ENCODE assay signal across 26 mouse cellular contexts in the genomic region with DNA sequence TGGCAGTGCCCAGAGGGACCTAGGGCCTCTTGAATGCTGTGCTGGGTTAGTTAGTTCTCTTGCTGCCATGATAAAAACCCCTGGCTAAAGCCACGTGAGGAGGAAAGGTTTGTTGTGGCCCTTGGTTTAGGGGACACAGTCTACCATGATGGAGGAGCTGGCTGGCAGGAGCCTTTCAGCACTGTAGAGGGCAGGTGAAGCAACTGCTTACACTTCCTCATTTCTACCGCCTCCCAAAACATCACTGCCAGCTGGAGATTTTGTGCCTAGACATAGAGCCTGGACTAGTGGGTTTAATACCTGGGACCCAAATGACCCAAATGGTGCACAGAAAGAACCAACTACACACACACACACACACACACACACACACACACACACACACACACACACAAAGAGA. TPM values are rescaled to one million over a fixed set of nuclear protein-coding genes. Genes with fewer than 3 reads are reported as not detected.
DNase-seq lines count a peak whose midpoint lies in the region; ATAC-seq and TF ChIP-seq lines count a peak whose summit lies in the region.
"Had no signal": no experiment of that assay in that cellular context is flagged by ENCODE, and none has a peak within 500 bp of the region (broad histone marks: within the 10 kb centered on the region; RNA-seq: fewer than 3 reads in every experiment).

No protein-coding gene starts in this region.

- H3K36me3 ChIP-seq in MEL (ENCODE audit: control insufficient read depth in 1 of 2, insufficient read depth in 2 of 2, low read length in 2 of 2), result no peaks in the 10 kb centered on the region
- no peaks in the 10 kb centered on the region for H3K36me3 ChIP-seq in heart, adult 2 months (ENCODE audit: control insufficient read depth, insufficient read depth, low read length)
- H3K36me3 ChIP-seq: heart, embryonic 12.5 days; heart, embryonic 15.5 days had no signal

- peak; percentile 67 for DNase-seq in A20 (ENCODE audit: low read depth, low spot score)
- DNase-seq in MEL (ENCODE audit: low read depth, low spot score), result peak; percentile 33
- DNase-seq in heart, adult 2 months, result no peak
- no peak for DNase-seq in layer of hippocampus, adult 18-20 months (ENCODE audit: low spot score in 2 of 2)
- no peak for DNase-seq in lung, postnatal 14 days
- DNase-seq: adrenal gland, postnatal 10 days; adrenal gland, postnatal 36 days; B cell, adult 2 months; cerebellum, adult 18-20 months; cerebellum, adult 9-10 months; cerebellum, postnatal 14 days; gastrocnemius, postnatal 10 days; gastrocnemius, postnatal 36 days; heart, adult 11 months; heart, postnatal 10 days; heart, postnatal 36 days had no signal

- no peak overlapping the region for H3K4me3 ChIP-seq in MEL (ENCODE audit: control insufficient read depth in 1 of 2, insufficient read depth in 1 of 2, low read depth in 2 of 2, low read length in 2 of 2)
- H3K4me3 ChIP-seq in heart, adult 2 months, result no peak overlapping the region
- H3K4me3 ChIP-seq: forebrain, embryonic 10.5 days; forebrain, embryonic 13.5 days; heart, embryonic 12.5 days; heart, embryonic 15.5 days; hindbrain, embryonic 10.5 days; hindbrain, embryonic 13.5 days had no signal

- no peak for TF ChIP-seq POLR2A in MEL (IDR thresholded peaks at IDR 0.05; ENCODE audit: control insufficient read depth in 1 of 2, insufficient read depth in 1 of 2, low read depth in 1 of 2, low read length in 2 of 2, poor library complexity in 1 of 2)
- TF ChIP-seq POLR2A in heart, adult 2 months (IDR thresholded peaks at IDR 0.05; ENCODE audit: insufficient read depth, low read depth, low read length), result no peak

- no peak overlapping the region for H3K27ac ChIP-seq in MEL (ENCODE audit: control insufficient read depth, low read depth, low read length)
- no peak overlapping the region for H3K27ac ChIP-seq in heart, adult 2 months
- H3K27ac ChIP-seq: forebrain, embryonic 10.5 days; forebrain, embryonic 13.5 days; heart, embryonic 15.5 days; hindbrain, embryonic 10.5 days; hindbrain, embryonic 13.5 days had no signal

- peak; percentile 54; the same call in 1 of the 2 replicates for ATAC-seq in megakaryocyte progenitor cell, adult 5-6 weeks (replicated peaks; ENCODE audit: poor library complexity)
- ATAC-seq: forebrain, embryonic 13.5 days; forebrain, embryonic 16.5 days; hindbrain, embryonic 16.5 days had no signal

- WGBS in heart, adult 2 months, result 67% methylated on average over 2 of the region's 2 CpGs

- 0 out of 4 replicates have a peak, but pooled peaks cover 0 to 5% of the 10 kb centered on the region in 2 experiments for H3K4me1 ChIP-seq in MEL (ENCODE audit: control insufficient read depth in 1 of 2, insufficient read depth in 2 of 2, low read length in 2 of 2)
- H3K4me1 ChIP-seq in heart, adult 2 months (ENCODE audit: control insufficient read depth, insufficient read depth, low read length), result no peaks in the 10 kb centered on the region
- H3K4me1 ChIP-seq: forebrain, embryonic 10.5 days; forebrain, embryonic 13.5 days; heart, embryonic 12.5 days; heart, embryonic 15.5 days; hindbrain, embryonic 10.5 days; hindbrain, embryonic 13.5 days had no signal

- H3K79me2 ChIP-seq in MEL (ENCODE audit: control insufficient read depth, insufficient read depth, low read length, poor library complexity), result no peaks in the 10 kb centered on the region
- H3K79me2 ChIP-seq in heart, adult 2 months (replicated peaks; ENCODE audit: control insufficient read depth, insufficient read depth, low read length), result no peaks in the 10 kb centered on the region

- H3K9ac ChIP-seq in MEL (ENCODE audit: control insufficient read depth, low read depth, low read length, poor library complexity, severe bottlenecking), result no peak overlapping the region
- no peak overlapping the region for H3K9ac ChIP-seq in heart, adult 2 months (ENCODE audit: low read depth, low read length)
- H3K9ac ChIP-seq: forebrain, embryonic 13.5 days; heart, embryonic 12.5 days; heart, embryonic 15.5 days; hindbrain, embryonic 13.5 days had no signal

- no peak for TF ChIP-seq RAD21 in MEL (IDR thresholded peaks at IDR 0.05; ENCODE audit: low read depth, low read length)

- no peaks in the 10 kb centered on the region for H3K27me3 ChIP-seq in MEL (ENCODE audit: control insufficient read depth in 1 of 2, insufficient read depth in 2 of 2, low read length in 2 of 2)
- no peaks in the 10 kb centered on the region for H3K27me3 ChIP-seq in heart, adult 2 months (ENCODE audit: control insufficient read depth, insufficient read depth, low read length)
- H3K27me3 ChIP-seq: forebrain, embryonic 13.5 days; heart, embryonic 15.5 days; hindbrain, embryonic 13.5 days had no signal

- no peaks in the 10 kb centered on the region for H3K9me3 ChIP-seq in MEL (replicated peaks; ENCODE audit: insufficient read depth, low read length)
- H3K9me3 ChIP-seq: forebrain, embryonic 10.5 days; forebrain, embryonic 13.5 days; heart, embryonic 15.5 days; hindbrain, embryonic 10.5 days; hindbrain, embryonic 13.5 days had no signal

- no peak for TF ChIP-seq EP300 in MEL (IDR thresholded peaks at IDR 0.05; ENCODE audit: low read depth in 1 of 2, low read length in 2 of 2)
- TF ChIP-seq EP300 in heart, adult 2 months (IDR thresholded peaks at IDR 0.05; ENCODE audit: insufficient read depth, low read depth, low read length), result no peak

- intact Hi-C loops in heart, adult 2 months (cut with DNase I), result no loop called here

- TF ChIP-seq CTCF in MEL (IDR thresholded peaks at IDR 0.05 in 2 of 3, conservative IDR thresholded peaks at IDR 0.05 in 1 of 3; ENCODE audit: control insufficient read depth in 1 of 3, insufficient read depth in 1 of 3, low read depth in 2 of 3, low read length in 3 of 3, poor library complexity in 1 of 3, severe bottlenecking in 1 of 3), result no peak
- no peak for TF ChIP-seq CTCF in heart, adult 2 months (IDR thresholded peaks at IDR 0.05)

TF ChIP-seq in MEL, 35 proteins besides CTCF, POLR2A, EP300 and RAD21 (continues in another document):
- TF ChIP-seq ZNF384 (IDR thresholded peaks at IDR 0.05; ENCODE audit: low read depth, low read length), result no peak
- TF ChIP-seq GATA1 (IDR thresholded peaks at IDR 0.05; ENCODE audit: low read depth, low read length), result no peak
- TF ChIP-seq SIN3A (IDR thresholded peaks at IDR 0.05; ENCODE audit: low read length), result no peak
- TF ChIP-seq MYB (IDR thresholded peaks at IDR 0.05; ENCODE audit: low read depth, low read length), result no peak
- TF ChIP-seq BHLHE40 (IDR thresholded peaks at IDR 0.05; ENCODE audit: borderline replicate concordance, low read depth, low read length), result no peak
- TF ChIP-seq MEF2A (IDR thresholded peaks at IDR 0.05; ENCODE audit: extremely low read depth, insufficient replicate concordance, low read depth, low read length, poor library complexity, severe bottlenecking), result no peak
- TF ChIP-seq ELF1 (IDR thresholded peaks at IDR 0.05; ENCODE audit: low read depth, low read length), result no peak
- no peak for TF ChIP-seq E2F4 (IDR thresholded peaks at IDR 0.05; ENCODE audit: borderline replicate concordance, low read depth, low read length)
- TF ChIP-seq ETS1 (IDR thresholded peaks at IDR 0.05; ENCODE audit: low read depth, low read length), result no peak
- TF ChIP-seq USF1 (IDR thresholded peaks at IDR 0.05; ENCODE audit: low read depth, low read length), result no peak

RNA-seq across cellular contexts. Expression of gene Cilp2, which starts 26.2 kb away (rescaled TPM):
- total RNA-seq in MEL (2012; rRNA removed), result 0.04 TPM in 1 of 2 replicates, not detected in the other
- under 1 TPM in 1 of 2 experiments, not detected in 1; 0.03 TPM for polyA plus RNA-seq in MEL (2012; ENCODE audit: insufficient read depth in 1 of 2, insufficient read length in 2 of 2, low read depth in 1 of 2, low replicate concordance in 2 of 2, missing spikeins in 1 of 2)
- total RNA-seq in megakaryocyte progenitor cell, adult 5-6 weeks (2015), result not detected in 2 replicates
- total RNA-seq in megakaryocyte progenitor cell, adult 5-6 weeks (2017), result not detected in 2 replicates
- total RNA-seq in heart, adult 2 months (2021), result 1 to 10 TPM; 1.5 to 1.9 TPM
- 11.2 and 16.8 TPM in 2 replicates for polyA plus RNA-seq in heart, adult 2 months (2012; rRNA removed)
- under 1 TPM; 0.48 to 0.59 TPM for total RNA-seq in layer of hippocampus, adult 18-20 months (2021)

RNA-seq across cellular contexts. Expression of gene Pbx4, which starts 29.0 kb away (rescaled TPM):
- total RNA-seq in MEL (2012; rRNA removed), result 7.2 and 9.3 TPM in 2 replicates
- polyA plus RNA-seq in MEL (2012; ENCODE audit: insufficient read depth in 1 of 2, insufficient read length in 2 of 2, low read depth in 1 of 2, low replicate concordance in 2 of 2, missing spikeins in 1 of 2), result 10 to 100 TPM in 1 of 2 experiments, not detected in 1; 15.6 TPM
- total RNA-seq in megakaryocyte progenitor cell, adult 5-6 weeks (2015), result 6.8 and 10.2 TPM in 2 replicates
- total RNA-seq in megakaryocyte progenitor cell, adult 5-6 weeks (2017), result 13.3 and 15.0 TPM in 2 replicates
- total RNA-seq in heart, adult 2 months (2021), result under 1 TPM; 0.23 to 0.37 TPM
- polyA plus RNA-seq in heart, adult 2 months (2012; rRNA removed), result 0.61 and 0.68 TPM in 2 replicates
- 10 to 100 TPM; 12.4 to 14.0 TPM for total RNA-seq in layer of hippocampus, adult 18-20 months (2021)
- total RNA-seq: gastrocnemius, adult 18-20 months; gastrocnemius, postnatal 36 days; heart, postnatal 36 days had no signal

RNA-seq across cellular contexts. Expression of gene Lpar2, which starts 39.0 kb away (rescaled TPM):
- 0.77 and 0.85 TPM in 2 replicates for total RNA-seq in MEL (2012; rRNA removed)
- polyA plus RNA-seq in MEL (2012; ENCODE audit: insufficient read depth in 1 of 2, insufficient read length in 2 of 2, low read depth in 1 of 2, low replicate concordance in 2 of 2, missing spikeins in 1 of 2), result 1 to 10 TPM in 1 of 2 experiments, not detected in 1; 2.8 TPM
- total RNA-seq in megakaryocyte progenitor cell, adult 5-6 weeks (2015), result 6.8 and 8.5 TPM in 2 replicates
- total RNA-seq in megakaryocyte progenitor cell, adult 5-6 weeks (2017), result 1.3 and 1.6 TPM in 2 replicates
- total RNA-seq in heart, adult 2 months (2021), result under 1 TPM; 0.18 to 0.25 TPM
- 0.32 and 0.53 TPM in 2 replicates for polyA plus RNA-seq in heart, adult 2 months (2012; rRNA removed)
- under 1 TPM; 0.43 to 0.50 TPM for total RNA-seq in layer of hippocampus, adult 18-20 months (2021)
- total RNA-seq: gastrocnemius, postnatal 36 days had no signal

RNA-seq across cellular contexts. Expression of gene Tssk6, which starts 40.7 kb away (rescaled TPM):
- 2.1 and 3.4 TPM in 2 replicates for total RNA-seq in MEL (2012; rRNA removed)
- polyA plus RNA-seq in MEL (2012; ENCODE audit: insufficient read depth in 1 of 2, insufficient read length in 2 of 2, low read depth in 1 of 2, low replicate concordance in 2 of 2, missing spikeins in 1 of 2), result 1 to 10 TPM in 1 of 2 experiments, not detected in 1; 3.8 TPM
- total RNA-seq in megakaryocyte progenitor cell, adult 5-6 weeks (2015), result 0.49 and 0.52 TPM in 2 replicates
- total RNA-seq in megakaryocyte progenitor cell, adult 5-6 weeks (2017), result 0.08 and 0.57 TPM in 2 replicates
- under 1 TPM; 0.16 to 0.23 TPM for total RNA-seq in heart, adult 2 months (2021)
- 0.23 and 0.49 TPM in 2 replicates for polyA plus RNA-seq in heart, adult 2 months (2012; rRNA removed)
- under 1 TPM; 0.25 to 0.33 TPM for total RNA-seq in layer of hippocampus, adult 18-20 months (2021)
- total RNA-seq: gastrocnemius, adult 18-20 months; gastrocnemius, postnatal 36 days; heart, postnatal 36 days had no signal

RNA-seq across cellular contexts. Expression of gene Ndufa13, which starts 41.1 kb away (rescaled TPM):
- total RNA-seq in MEL (2012; rRNA removed), result 114 and 122 TPM in 2 replicates
- polyA plus RNA-seq in MEL (2012; ENCODE audit: insufficient read depth in 1 of 2, insufficient read length in 2 of 2, low read depth in 1 of 2, low replicate concordance in 2 of 2, missing spikeins in 1 of 2), result 10 to 100 TPM in 1 of 2 experiments, not detected in 1; 97.7 TPM
- total RNA-seq in megakaryocyte progenitor cell, adult 5-6 weeks (2015), result 48.2 and 51.8 TPM in 2 replicates
- 99.5 and 114 TPM in 2 replicates for total RNA-seq in megakaryocyte progenitor cell, adult 5-6 weeks (2017)
- total RNA-seq in heart, adult 2 months (2021), result 100 to 1,000 TPM; 417 to 492 TPM
- polyA plus RNA-seq in heart, adult 2 months (2012; rRNA removed), result 443 and 488 TPM in 2 replicates
- total RNA-seq in layer of hippocampus, adult 18-20 months (2021), result 100 to 1,000 TPM; 154 to 158 TPM

Comparison
In these comparisons a context has a peak if more than half of its experiments do, and no peak if none do; other contexts are left out.
1. DNase-seq: peak in A20 (single experiment) and MEL (single experiment); none in heart, adult 2 months (0 of 2), layer of hippocampus, adult 18-20 months (0 of 2) and lung, postnatal 14 days (single experiment).